Mouse (Mus musculus): ENCODE data around the gene Slc30a9.

GRCm38 (mm10) chr5:67399876-67400607 lies 93.3 kb downstream of the Slc30a9 start:
- no peak for TF ChIP-seq CTCF (IDR thresholded peaks at IDR 0.05; ENCODE audit: control insufficient read depth, insufficient read depth, insufficient replicate concordance, low read depth, low read length)
- TF ChIP-seq POLR2A (IDR thresholded peaks at IDR 0.05; ENCODE audit: control insufficient read depth, low read depth, low read length): no peak

Measured in testis, adult 2 months (tissue).